Comparison of ENCODE assay signal across 8 mouse cellular contexts in genomic region chr8:105438865-105439264, GRCm38 (mm10). TPM values are rescaled to one million over a fixed set of nuclear protein-coding genes. Genes with fewer than 3 reads are reported as not detected.
A peak's percentile ranks its signal among the peaks of the same experiment; 100 is the strongest.
DNase-seq lines count a peak whose midpoint lies in the region; ATAC-seq and TF ChIP-seq lines count a peak whose summit lies in the region.

No protein-coding gene starts in this region.

- no peak overlapping the region for H3K27ac ChIP-seq in heart, embryonic 11.5 days (ENCODE audit: low read depth, low read length)
- no peak overlapping the region for H3K27ac ChIP-seq in liver, postnatal 0 days (ENCODE audit: low read depth)

- H3K9ac ChIP-seq in heart, embryonic 11.5 days (ENCODE audit: low read depth, low read length): no peak overlapping the region
- H3K9ac ChIP-seq in liver, postnatal 0 days (replicated peaks): no peak overlapping the region

- H3K4me3 ChIP-seq in heart, embryonic 11.5 days (ENCODE audit: low read depth, low read length): no peak overlapping the region
- no peak overlapping the region for H3K4me3 ChIP-seq in liver, postnatal 0 days (ENCODE audit: low read depth, low read length)

- H3K4me2 ChIP-seq in heart, embryonic 11.5 days: no peak overlapping the region
- no peak overlapping the region for H3K4me2 ChIP-seq in liver, postnatal 0 days (ENCODE audit: low read depth, low read length)

- no peaks in the 10 kb centered on the region for H3K4me1 ChIP-seq in heart, embryonic 11.5 days (ENCODE audit: control insufficient read depth, insufficient read depth, low read length)
- no peaks in the 10 kb centered on the region for H3K4me1 ChIP-seq in liver, postnatal 0 days (ENCODE audit: insufficient read depth)

- TF ChIP-seq CTCF in liver, postnatal 0 days (IDR thresholded peaks at IDR 0.05; ENCODE audit: low read depth): peak; percentile 69

- no peak for ATAC-seq in heart, embryonic 11.5 days (replicated peaks; ENCODE audit: insufficient number of reproducible peaks, low FRiP score, low TSS enrichment)
- no peak for ATAC-seq in liver, postnatal 0 days

- DNase-seq in heart, adult 8-10 months (ENCODE audit: low spot score): peak; percentile 28
- DNase-seq in 3T3-L1 (ENCODE audit: low read depth, low spot score) (peak; percentile 58), ES-CJ7 (ENCODE audit: low read depth, low spot score) (peak; percentile 93)
- peak; percentile 70 for DNase-seq in embryo, embryonic 11 days
- peak; percentile 68 for DNase-seq in liver, postnatal 0 days
- peak; percentile 44 for DNase-seq in thymus, postnatal 25 days
- DNase-seq in layer of hippocampus, adult 9-10 months (ENCODE audit: low spot score): no peak

- H3K9me3 ChIP-seq in heart, embryonic 11.5 days (replicated peaks; ENCODE audit: control insufficient read depth, low read length): no peaks in the 10 kb centered on the region
- H3K9me3 ChIP-seq in liver, postnatal 0 days (ENCODE audit: low read length): no peaks in the 10 kb centered on the region

- TF ChIP-seq EP300 in liver, postnatal 0 days (IDR thresholded peaks at IDR 0.05; ENCODE audit: low read depth): no peak

- WGBS in heart, embryonic 11.5 days (ENCODE audit: insufficient replicate concordance): 40% methylated on average over 5 of the region's 5 CpGs
- WGBS in liver, postnatal 0 days (ENCODE audit: insufficient replicate concordance): 42% methylated on average over 5 of the region's 5 CpGs

- H3K36me3 ChIP-seq in heart, embryonic 11.5 days (ENCODE audit: control insufficient read depth, insufficient read depth, low read length): no peaks in the 10 kb centered on the region
- H3K36me3 ChIP-seq in liver, postnatal 0 days (replicated peaks; ENCODE audit: insufficient read depth, low read length): no peaks in the 10 kb centered on the region

- peaks cover 4% of the 10 kb centered on the region; the same call in 1 of the 2 replicates for H3K27me3 ChIP-seq in heart, embryonic 11.5 days (ENCODE audit: control insufficient read depth, insufficient read depth, low read length)
- no peaks in the 10 kb centered on the region; the same call in 1 of the 2 replicates for H3K27me3 ChIP-seq in liver, postnatal 0 days (ENCODE audit: insufficient read depth, low read length)

RNA-seq across cellular contexts. Expression of gene Lrrc36, which starts 25.5 kb away (rescaled TPM):
- total RNA-seq in heart, adult 8-10 months (2022): under 1 TPM; 0.19 to 0.56 (median 0.45) TPM
- not detected in 2 replicates for polyA plus RNA-seq in heart, embryonic 11.5 days (2014; fragmentation: Nextera tagmentation; extraction: Ambion mirVana)
- 0.09 and 0.11 TPM in 2 replicates for polyA plus RNA-seq in liver, postnatal 0 days (2015; fragmentation: Nextera tagmentation; extraction: Ambion mirVana)

RNA-seq across cellular contexts. Expression of gene Kctd19, which starts 25.6 kb away (rescaled TPM):
- total RNA-seq in heart, adult 8-10 months (2022): under 1 TPM in 3 of 4 experiments, not detected in 1; 0.11 to 0.31 (median 0.28) TPM
- not detected in 2 replicates for polyA plus RNA-seq in heart, embryonic 11.5 days (2014; fragmentation: Nextera tagmentation; extraction: Ambion mirVana)
- polyA plus RNA-seq in liver, postnatal 0 days (2015; fragmentation: Nextera tagmentation; extraction: Ambion mirVana): not detected in 2 replicates

RNA-seq across cellular contexts. Expression of gene Tppp3, which starts 32.5 kb away (rescaled TPM):
- 10 to 100 TPM; 25.8 to 42.5 (median 34.9) TPM for total RNA-seq in heart, adult 8-10 months (2022)
- 21.0 and 21.1 TPM in 2 replicates for polyA plus RNA-seq in heart, embryonic 11.5 days (2014; fragmentation: Nextera tagmentation; extraction: Ambion mirVana)
- 1.4 and 3.8 TPM in 2 replicates for polyA plus RNA-seq in liver, postnatal 0 days (2015; fragmentation: Nextera tagmentation; extraction: Ambion mirVana)

RNA-seq across cellular contexts. Expression of gene Zdhhc1, which starts 57.8 kb away (rescaled TPM):
- total RNA-seq in heart, adult 8-10 months (2022): 10 to 100 TPM; 13.0 to 15.3 (median 13.5) TPM
- polyA plus RNA-seq in heart, embryonic 11.5 days (2014; fragmentation: Nextera tagmentation; extraction: Ambion mirVana): 15.0 and 17.1 TPM in 2 replicates
- 2.1 and 2.3 TPM in 2 replicates for polyA plus RNA-seq in liver, postnatal 0 days (2015; fragmentation: Nextera tagmentation; extraction: Ambion mirVana)
